Mouse (Mus musculus) lung, adult 2 months (tissue): ENCODE measurements around the gene Gpd2.

ENCODE experiments used
- CTCF ChIP-seq: fragments of 200-500 bp; IDR thresholded peaks from 2 replicates; pipeline ENCODE4 v1.5.1; 2011; ENCODE audit warnings: mild to moderate bottlenecking, low read length, control low read depth; ENCODE audit not compliant: insufficient read depth
- POLR2A ChIP-seq: fragments of 200-500 bp; IDR thresholded peaks from 2 replicates; pipeline ENCODE4 v1.6.1; 2011; ENCODE audit warnings: low read depth, mild to moderate bottlenecking, control low read depth, low read length, borderline replicate concordance; ENCODE audit errors: extremely low read depth

GRCm38 (mm10) chr2:57387816-57388215 is 150.4 kb downstream of the Gpd2 start:
- no peak for TF ChIP-seq CTCF
- TF ChIP-seq POLR2A = no peak
